Mouse (Mus musculus) embryonic facial prominence, embryonic 14.5 days (tissue): ENCODE measurements at regions not wholly inside any gene's neighbourhood (a gene's known extent, or its start where the extent isn't known, plus 50 kb on each side); places are given as distances from the start of the nearest gene placed in this dataset.

Source experiments
- ATAC-seq: fragments of 200-750 bp; cut with Nextera tagmentation; 2 replicates; pipeline ENCODE4 v1.8.0; 2017; ENCODE audit warnings: low read depth, moderate number of reproducible peaks, moderate TSS enrichment
- DNase-seq: peaks from one replicate; pipeline ENCODE4 v3.0.0-alpha.2; 2015; ENCODE audit warnings: low spot score
- H3K27ac ChIP-seq: fragments of 300-500 bp; sonication (generic); replicated peaks from 2 replicates; pipeline ENCODE4 v1.5.1; 2014; ENCODE audit warnings: low read depth, mild to moderate bottlenecking, low read length, moderate library complexity
- H3K27me3 ChIP-seq: fragments of 300-500 bp; sonication (generic); replicated peaks from 2 replicates; pipeline ENCODE4 v1.6.1; 2014; ENCODE audit warnings: low read length; ENCODE audit not compliant: control insufficient read depth, insufficient read depth
- H3K36me3 ChIP-seq: fragments of 300-500 bp; sonication (generic); 2 replicates; pipeline ENCODE4 v1.6.1; 2014; ENCODE audit warnings: low read length, mixed read lengths; ENCODE audit not compliant: control insufficient read depth, insufficient read depth
- H3K4me1 ChIP-seq: fragments of 300-500 bp; sonication (generic); 2 replicates; pipeline ENCODE4 v1.6.1; 2014; ENCODE audit warnings: antibody characterized with exemption, low read length; ENCODE audit not compliant: control insufficient read depth, insufficient read depth
- H3K4me2 ChIP-seq: fragments of 300-500 bp; sonication (generic); 2 replicates; pipeline ENCODE4 v1.6.1; 2014; ENCODE audit warnings: low read depth, mild to moderate bottlenecking, low read length, moderate library complexity, mixed read lengths
- H3K4me3 ChIP-seq: fragments of 300-500 bp; sonication (generic); 2 replicates; pipeline ENCODE4 v1.5.1; 2014; ENCODE audit warnings: low read depth, mild to moderate bottlenecking, low read length
- H3K9ac ChIP-seq: fragments of 300-500 bp; sonication (generic); 2 replicates; pipeline ENCODE4 v1.6.1; 2014; ENCODE audit warnings: low read depth, mild to moderate bottlenecking, low read length, moderate library complexity, mixed read lengths
- H3K9me3 ChIP-seq: fragments of 300-500 bp; sonication (generic); 2 replicates; pipeline ENCODE4 v1.6.1; 2016; ENCODE audit warnings: low read length; ENCODE audit not compliant: control insufficient read depth
- WGBS: fragments of 180-500 bp; shearing (Covaris S2); extraction: QIAGEN DNeasy Blood & Tissue Kit; methylation state at CpG from one replicate; pipeline ENCODE4 v1.1.7; 2014; 5-methylcytosine and 5-hydroxymethylcytosine counted together

- DNase-seq, result no peak
- Histone ChIP-seq H3K36me3 (no peaks in the 10 kb centered on the region), H3K9ac (no peak overlapping the region), H3K4me2 (no peak overlapping the region), H3K4me1 (no peaks in the 10 kb centered on the region), H3K9me3 (no peaks in the 10 kb centered on the region), H3K4me3 (no peak overlapping the region), H3K27me3 (no peaks in the 10 kb centered on the region), H3K27ac (no peak overlapping the region)
- ATAC-seq, result no peak
- WGBS, result 50% methylated on average over 4 of the region's 4 CpGs
These were observed 70.8 kb upstream of the Thbs2 start for GRCm38 (mm10) chr17:14764796-14765195.

DNA sequence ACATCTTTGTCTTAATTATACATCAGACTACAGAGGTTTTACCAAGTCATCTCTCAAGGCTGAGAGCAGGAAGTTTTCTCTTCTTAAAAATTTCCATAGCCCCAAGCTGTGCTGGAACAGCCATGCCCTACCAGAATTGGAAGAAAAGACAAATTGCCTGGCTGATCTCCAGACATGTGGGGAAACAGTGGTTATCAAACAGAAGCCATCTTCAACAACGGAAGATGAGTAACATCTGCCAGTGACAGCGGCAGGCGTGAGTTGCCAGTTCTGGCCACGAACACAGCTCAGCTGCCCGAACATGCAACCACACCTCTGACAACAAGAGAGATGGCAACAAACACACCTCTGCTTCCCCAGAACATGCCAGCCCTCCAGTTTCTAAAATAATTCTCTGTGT, 59.1 kb upstream of the Thbs2 start:
- Histone ChIP-seq H3K4me3 (no peak overlapping the region), H3K36me3 (no peaks in the 10 kb centered on the region), H3K27me3 (no peaks in the 10 kb centered on the region), H3K9me3 (no peaks in the 10 kb centered on the region), H3K9ac (no peak overlapping the region), H3K4me1 (no peaks in the 10 kb centered on the region), H3K27ac (no peak overlapping the region), H3K4me2 (no peak overlapping the region)
- no peak for ATAC-seq
- WGBS, result 69% methylated on average over 5 of the region's 5 CpGs
- peak; percentile 66 for DNase-seq

DNA sequence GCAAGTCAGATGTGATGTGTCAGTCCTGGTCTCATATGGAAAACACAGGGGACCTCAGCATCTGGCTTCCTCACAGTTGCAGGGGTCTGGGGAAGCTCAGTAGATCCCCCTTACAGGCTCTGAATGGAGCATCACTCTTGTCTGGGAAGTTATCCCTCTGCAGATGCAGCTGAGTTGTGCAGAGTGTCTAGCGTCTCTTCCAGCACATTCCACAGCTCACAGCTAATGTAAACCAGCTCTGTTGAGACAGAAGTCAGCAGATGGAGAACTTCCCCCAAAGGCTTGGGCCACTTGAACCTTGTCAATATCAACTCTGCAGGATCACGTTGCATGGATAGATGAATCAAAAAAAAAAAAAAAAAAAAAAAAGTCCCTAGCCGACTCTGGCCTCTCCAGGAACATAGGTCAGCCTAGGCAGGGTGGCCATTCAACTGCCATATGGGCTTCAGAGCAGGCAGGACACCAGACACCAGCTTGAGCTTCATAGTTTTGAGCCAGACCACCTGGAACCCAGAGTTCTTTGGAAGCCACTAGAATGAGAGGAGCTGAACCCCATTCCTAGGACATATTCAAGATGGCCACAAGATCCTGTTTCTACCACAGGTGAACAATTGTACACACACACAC, 56.6 kb upstream of the Thbs2 start:
- no peaks in the 10 kb centered on the region for H3K4me1 ChIP-seq
- 40% methylated on average over 3 of the region's 3 CpGs for WGBS
- H3K9me3 ChIP-seq, result no peaks in the 10 kb centered on the region
- H3K4me2 ChIP-seq, result no peak overlapping the region
- peak; percentile 39 for DNase-seq
- no peak overlapping the region for H3K4me3 ChIP-seq
- no peaks in the 10 kb centered on the region for H3K36me3 ChIP-seq
- no peaks in the 10 kb centered on the region for H3K27me3 ChIP-seq
- H3K27ac ChIP-seq, result no peak overlapping the region
- no peak for ATAC-seq
- no peak overlapping the region for H3K9ac ChIP-seq

DNA sequence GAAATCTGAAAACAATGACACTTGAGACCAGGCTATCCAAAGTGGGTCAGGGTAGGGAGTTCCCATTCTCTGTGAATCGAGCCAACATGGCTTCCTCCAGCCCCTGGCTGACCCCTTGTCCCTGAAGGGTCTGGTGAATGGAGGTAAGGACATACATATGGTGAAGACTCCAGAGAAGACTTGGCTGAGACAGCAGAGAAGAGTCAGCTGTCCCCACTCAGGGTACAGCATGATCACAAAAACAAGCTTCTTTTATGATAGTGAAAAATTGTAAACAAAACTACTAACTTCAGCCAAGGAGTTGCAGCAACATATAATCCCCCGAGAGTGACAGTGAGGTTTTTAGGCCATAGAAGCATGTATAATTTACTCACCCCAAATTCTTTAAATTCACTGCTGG, 55.2 kb upstream of the Thbs2 start:
- no peaks in the 10 kb centered on the region for H3K4me1 ChIP-seq
- H3K27ac ChIP-seq, result no peak overlapping the region
- H3K4me3 ChIP-seq, result no peak overlapping the region
- no peak overlapping the region for H3K4me2 ChIP-seq
- H3K9me3 ChIP-seq, result no peaks in the 10 kb centered on the region
- no peaks in the 10 kb centered on the region for H3K36me3 ChIP-seq
- no peak overlapping the region for H3K9ac ChIP-seq
- WGBS, result 72% methylated on average over 2 of the region's 2 CpGs
- no peak for ATAC-seq
- no peaks in the 10 kb centered on the region for H3K27me3 ChIP-seq
- no peak for DNase-seq

GRCm38 (mm10) chr17:14747255-14747869, 53.3 kb upstream of the Thbs2 start:
- no peaks in the 10 kb centered on the region for H3K27me3 ChIP-seq
- WGBS, result 76% methylated on average over 5 of the region's 5 CpGs
- no peaks in the 10 kb centered on the region for H3K9me3 ChIP-seq
- no peak overlapping the region for H3K27ac ChIP-seq
- H3K4me3 ChIP-seq, result no peak overlapping the region
- no peaks in the 10 kb centered on the region for H3K4me1 ChIP-seq
- ATAC-seq, result no peak
- no peaks in the 10 kb centered on the region for H3K36me3 ChIP-seq
- no peak overlapping the region for H3K9ac ChIP-seq
- H3K4me2 ChIP-seq, result no peak overlapping the region
- no peak for DNase-seq

DNA sequence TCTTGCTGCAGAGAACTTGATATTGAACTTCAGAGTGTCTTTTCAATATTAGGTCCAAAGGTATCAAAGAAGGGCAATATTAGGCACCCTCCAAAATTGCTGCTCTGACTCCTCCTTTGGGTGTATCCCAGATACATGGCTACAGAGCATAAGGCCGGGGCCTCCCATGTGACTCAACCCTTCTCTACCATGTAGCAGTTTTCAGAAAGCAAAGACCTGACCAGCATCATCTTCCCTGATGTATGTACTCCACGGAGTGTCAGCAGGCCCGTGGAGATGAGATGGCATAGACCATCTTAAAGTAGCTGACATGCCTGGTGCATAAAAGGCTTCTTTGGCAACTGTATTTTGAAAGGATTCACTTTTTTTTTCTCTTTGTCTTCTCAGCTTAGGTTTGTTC, 51.5 kb upstream of the Thbs2 start:
- Histone ChIP-seq H3K4me3 (no peak overlapping the region), H3K9ac (no peak overlapping the region), H3K9me3 (no peaks in the 10 kb centered on the region), H3K4me2 (no peak overlapping the region), H3K4me1 (no peaks in the 10 kb centered on the region), H3K36me3 (no peaks in the 10 kb centered on the region), H3K27ac (no peak overlapping the region), H3K27me3 (no peaks in the 10 kb centered on the region)
- 91% methylated on average over 3 of the region's 3 CpGs for WGBS
- DNase-seq, result no peak
- ATAC-seq, result no peak

DNA sequence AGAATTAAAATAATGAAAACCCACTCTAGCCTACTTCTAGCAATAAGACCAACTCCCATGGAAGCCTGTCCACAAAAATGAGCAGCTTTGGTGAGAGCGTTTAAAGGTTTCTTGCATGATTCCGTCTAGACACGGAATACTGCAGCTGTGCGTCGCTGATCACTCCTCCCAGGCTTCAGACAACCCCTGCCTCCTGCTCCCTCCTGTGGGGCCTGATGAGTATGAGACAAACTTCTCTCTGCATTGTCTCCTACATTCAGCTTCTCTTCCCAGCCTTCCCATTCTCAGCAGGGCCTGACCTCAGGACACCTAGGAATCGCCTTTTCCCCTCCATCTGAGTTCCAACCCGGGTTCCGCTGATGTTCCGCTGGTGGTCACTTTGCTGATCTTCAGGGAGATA, 50.0 kb upstream of the Thbs2 start:
- Histone ChIP-seq H3K27me3 (no peaks in the 10 kb centered on the region), H3K9ac (no peak overlapping the region), H3K27ac (no peak overlapping the region), H3K4me2 (no peak overlapping the region), H3K9me3 (no peaks in the 10 kb centered on the region), H3K4me1 (no peaks in the 10 kb centered on the region), H3K4me3 (no peak overlapping the region), H3K36me3 (no peaks in the 10 kb centered on the region)
- DNase-seq, result no peak
- WGBS, result 78% methylated on average over 9 of the region's 9 CpGs
- no peak for ATAC-seq
